Mouse (Mus musculus): ENCODE data around the gene Klhl2.

DNA sequence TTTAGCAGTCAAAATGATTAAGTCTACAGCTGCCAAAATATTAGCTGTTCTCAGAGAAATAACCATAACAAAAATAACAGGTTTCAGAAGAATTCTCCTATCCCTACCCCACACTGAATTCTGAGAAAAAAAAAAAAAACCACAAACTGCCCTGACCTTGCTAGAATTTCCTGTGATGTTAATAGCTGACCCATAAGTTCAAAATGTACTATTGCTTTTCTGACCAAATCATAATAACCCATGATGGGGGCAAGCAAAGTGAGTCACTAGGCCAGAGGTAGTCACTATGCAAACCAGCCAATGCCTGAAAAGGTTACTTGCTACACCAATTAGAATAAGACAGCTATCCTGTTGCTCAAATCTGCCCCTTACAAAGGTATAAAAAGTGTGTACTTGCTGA, 142.3 kb downstream of the Klhl2 start:
- TF ChIP-seq POLR2A (IDR thresholded peaks at IDR 0.05; ENCODE audit: borderline replicate concordance, extremely low read depth, insufficient read depth, insufficient read length, poor library complexity, severe bottlenecking) (no peak), CTCF (IDR thresholded peaks at IDR 0.05; ENCODE audit: borderline replicate concordance, extremely low read depth, insufficient read depth, insufficient read length) (no peak)

Measured in brain, embryonic 14.5 days (tissue).